Mouse (Mus musculus): ENCODE measurements around the gene Krtap20-2.
"Not testable (repeated sequence)": the region's sequence is repeated elsewhere in the genome, so short reads cannot be mapped to it uniquely, and the experiment has no call there.

Krtap20-2 gene

DNA sequence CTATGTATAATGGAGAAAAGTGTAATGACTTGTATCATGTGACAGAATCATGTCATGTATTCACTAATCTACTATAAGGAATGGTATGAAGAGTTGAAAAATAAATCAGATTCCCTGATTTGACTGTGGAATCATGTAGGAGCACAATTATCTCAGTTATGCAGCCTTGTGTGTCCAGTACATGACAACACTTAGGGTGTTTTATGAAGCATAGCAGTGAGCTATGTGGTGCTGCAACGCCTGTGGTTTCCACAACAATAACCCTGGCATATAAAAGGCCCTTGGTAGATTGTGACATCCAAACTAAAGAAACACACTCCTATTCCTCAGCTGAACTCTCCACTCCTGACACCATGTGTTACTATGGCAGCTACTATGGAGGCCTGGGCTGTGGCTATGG, at the start of gene Krtap20-2:
Gene Krtap20-2, plus strand, starts transcription at position 301 of the 400 bp plus-strand sequence.
- no peak for DNase-seq

DNA sequence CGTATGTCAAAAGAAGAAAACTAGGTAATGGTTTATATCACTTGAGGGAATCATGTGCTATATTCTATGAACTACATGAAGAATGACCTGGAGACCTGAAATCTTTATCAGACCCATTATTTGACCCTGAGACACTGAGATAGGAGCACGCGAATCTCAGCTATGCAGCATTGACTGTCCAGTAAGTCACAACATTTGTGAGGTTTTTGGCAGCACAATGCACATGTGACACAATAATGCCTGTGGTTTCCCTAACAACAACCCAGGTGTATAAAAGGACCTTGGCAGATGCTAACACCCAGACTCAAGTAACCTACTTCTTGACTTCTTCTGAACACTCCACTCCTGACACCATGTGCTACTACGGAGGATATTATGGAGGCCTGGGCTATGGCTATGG, 48.0 kb upstream of the Krtap20-2 start, which contains the start of gene Gm9789:
Gene Gm9789, plus strand, starts transcription at position 301 of the 400 bp plus-strand sequence.
- DNase-seq: no peak

DNA sequence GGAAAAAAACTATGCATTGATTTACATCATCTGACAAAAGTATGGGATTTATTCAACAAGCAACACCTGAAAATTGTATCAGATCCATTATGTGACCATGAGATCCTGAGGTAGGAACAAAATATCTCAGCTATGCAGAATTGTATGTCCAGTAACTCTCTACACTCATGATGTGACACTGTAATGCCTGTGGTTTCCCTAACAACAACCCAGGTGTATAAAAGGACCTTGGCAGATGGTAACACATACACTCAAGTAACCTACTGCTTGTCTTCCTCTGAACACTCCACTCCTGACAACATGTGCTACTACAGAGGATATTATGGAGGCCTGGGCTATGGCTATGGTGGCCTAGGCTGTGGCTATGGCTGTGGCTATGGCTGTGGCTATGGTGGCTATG, 36.5 kb upstream of the Krtap20-2 start, which contains the start of gene Gm7735:
Gene Gm7735, plus strand, starts transcription at position 301 of the 400 bp plus-strand sequence.
- DNase-seq: not testable (repeated sequence)

DNA sequence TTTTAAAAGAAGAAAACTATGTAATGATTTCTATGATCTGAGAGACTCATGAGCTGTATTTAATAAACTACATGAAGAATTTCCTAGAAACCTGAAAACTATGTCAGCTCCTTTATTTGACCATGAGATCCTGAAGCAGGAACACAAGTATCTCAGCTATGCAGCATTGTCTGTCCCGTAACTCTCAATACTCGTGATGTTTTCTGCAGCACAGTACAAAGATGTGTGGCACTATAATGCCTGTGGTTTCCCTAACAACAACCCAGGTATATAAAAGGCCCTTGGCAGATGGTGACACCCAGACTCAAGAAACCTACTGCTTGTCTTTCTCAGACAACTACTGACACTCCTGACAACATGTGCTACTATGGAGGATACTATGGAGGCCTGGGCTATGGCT, 31.2 kb upstream of the Krtap20-2 start, which contains the start of gene 1110057P08Rik:
Gene 1110057P08Rik, plus strand, starts transcription at position 301 of the 400 bp plus-strand sequence.
- no peak for DNase-seq

DNA sequence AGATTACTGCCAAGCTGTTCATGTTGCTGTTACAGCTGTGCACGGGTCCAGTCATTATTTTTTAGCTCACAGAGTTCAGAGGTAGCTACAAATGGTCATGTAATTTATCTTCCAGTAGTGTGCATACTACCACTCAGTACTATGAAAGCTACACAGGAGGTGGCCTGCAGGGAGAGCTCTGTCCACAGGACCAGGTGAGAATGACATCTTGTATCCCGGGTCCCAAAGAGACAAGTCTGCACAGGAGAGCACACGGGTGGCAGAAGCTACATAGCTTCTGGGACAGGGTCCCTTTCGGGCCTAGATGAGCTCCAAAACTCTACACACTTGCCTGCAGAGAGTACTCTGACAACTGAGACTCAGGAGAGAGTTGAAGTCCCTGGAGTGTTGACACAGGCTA, 17.0 kb upstream of the Krtap20-2 start:
- no peak for DNase-seq
